Mouse (Mus musculus) heart, embryonic 16.5 days (tissue): ENCODE measurements around the gene Olfr713. TPM values are rescaled to one million over a fixed set of nuclear protein-coding genes. Genes with fewer than 3 reads are reported as not detected.

Experiments used
- ATAC-seq: fragments of 200-750 bp; cut with Nextera tagmentation; replicated peaks from 2 replicates; pipeline ENCODE4 v1.8.0; 2017; ENCODE audit warnings: moderate number of reproducible peaks; ENCODE audit not compliant: insufficient read depth, low FRiP score; ENCODE audit errors: extremely low read depth
- H3K27ac ChIP-seq: fragments of 300-500 bp; sonication (generic); 2 replicates; pipeline ENCODE4 v1.5.1; 2014; ENCODE audit warnings: mild to moderate bottlenecking, low read length, control low read depth, moderate library complexity
- H3K27me3 ChIP-seq: fragments of 300-500 bp; sonication (generic); 2 replicates; pipeline ENCODE4 v1.6.1; 2014; ENCODE audit warnings: low read length, mixed read lengths; ENCODE audit not compliant: control insufficient read depth, insufficient read depth
- H3K36me3 ChIP-seq: fragments of 300-500 bp; sonication (generic); 2 replicates; pipeline ENCODE4 v1.6.1; 2014; ENCODE audit not compliant: control insufficient read depth, insufficient read depth
- H3K4me1 ChIP-seq: fragments of 300-500 bp; sonication (generic); 2 replicates; pipeline ENCODE4 v1.6.1; 2014; ENCODE audit warnings: low read length, mixed read lengths; ENCODE audit not compliant: control insufficient read depth, insufficient read depth
- H3K4me2 ChIP-seq: fragments of 300-500 bp; sonication (generic); 2 replicates; pipeline ENCODE4 v1.6.1; 2014; ENCODE audit warnings: low read depth, mild to moderate bottlenecking, control low read depth, low read length
- H3K4me3 ChIP-seq: fragments of 300-500 bp; sonication (generic); 2 replicates; pipeline ENCODE4 v1.5.1; 2014; ENCODE audit warnings: mild to moderate bottlenecking, control low read depth, low read length
- H3K9ac ChIP-seq: fragments of 300-500 bp; sonication (generic); 2 replicates; pipeline ENCODE4 v1.6.1; 2014; ENCODE audit warnings: low read length, control low read depth
- H3K9me3 ChIP-seq: fragments of 300-500 bp; sonication (generic); replicated peaks from 2 replicates; pipeline ENCODE4 v1.6.1; 2016; ENCODE audit warnings: low read length; ENCODE audit not compliant: control insufficient read depth
- WGBS: fragments of 180-500 bp; shearing (Covaris S2); extraction: QIAGEN DNeasy Blood & Tissue Kit; methylation state at CpG from one replicate; pipeline ENCODE4 v1.1.7; 2014; 5-methylcytosine and 5-hydroxymethylcytosine counted together
- polyA plus RNA-seq: library from polyadenylated mRNA; unstranded; fragments of >200 nt; fragmentation: Nextera tagmentation; extraction: Ambion mirVana; gene quantifications from 2 replicates; pipeline ENCODE4 v1.2.1, GENCODE M21; 2015

The Olfr713 gene
- not detected in 2 replicates for polyA plus RNA-seq

GRCm38 (mm10) chr7:107030874-107031273, at the start of gene Olfr713:
Gene Olfr713, plus strand, starts transcription at chr7:107031174.
- no peaks in the 10 kb centered on the region for H3K36me3 ChIP-seq
- 82% methylated on average over 1 of the region's 1 CpGs for WGBS
- no peak within 1 kb of the TSS for H3K27ac ChIP-seq
- ATAC-seq: no peak
- H3K27me3 ChIP-seq: no peaks in the 10 kb centered on the region
- H3K9ac ChIP-seq: no peak within 1 kb of the TSS
- no peak within 1 kb of the TSS for H3K4me3 ChIP-seq
- no peaks in the 10 kb centered on the region; the same call in 1 of the 2 replicates for H3K9me3 ChIP-seq
- H3K4me1 ChIP-seq: no peaks in the 10 kb centered on the region
- H3K4me2 ChIP-seq: no peak within 1 kb of the TSS

- no peak for ATAC-seq
- Histone ChIP-seq H3K4me1 (no peaks in the 10 kb centered on the region), H3K36me3 (no peaks in the 10 kb centered on the region), H3K27ac (no peak overlapping the region), H3K9ac (no peak overlapping the region), H3K4me3 (no peak overlapping the region), H3K4me2 (no peak overlapping the region), H3K27me3 (no peaks in the 10 kb centered on the region), H3K9me3 (peaks cover 4% of the 10 kb centered on the region; the same call in 1 of the 2 replicates)
- 81% methylated on average over 3 of the region's 3 CpGs for WGBS
Observed at GRCm38 (mm10) chr7:106985236-106985635, 45.7 kb upstream of the Olfr713 start.

GRCm38 (mm10) chr7:107000798-107001197, 30.2 kb upstream of the Olfr713 start:
- H3K4me3 ChIP-seq: no peak overlapping the region
- H3K4me1 ChIP-seq: no peaks in the 10 kb centered on the region
- H3K4me2 ChIP-seq: no peak overlapping the region
- H3K36me3 ChIP-seq: no peaks in the 10 kb centered on the region
- no peak overlapping the region for H3K9ac ChIP-seq
- ATAC-seq: no peak
- H3K27ac ChIP-seq: no peak overlapping the region
- WGBS: 79% methylated on average over 7 of the region's 7 CpGs
- no peaks in the 10 kb centered on the region for H3K9me3 ChIP-seq
- no peaks in the 10 kb centered on the region for H3K27me3 ChIP-seq

- WGBS: 19% methylated on average over 3 of the region's 3 CpGs
- no peaks in the 10 kb centered on the region for H3K27me3 ChIP-seq
- H3K9me3 ChIP-seq: no peaks in the 10 kb centered on the region
- ATAC-seq: no peak
- no peak overlapping the region for H3K4me3 ChIP-seq
- no peak overlapping the region for H3K4me2 ChIP-seq
- H3K27ac ChIP-seq: no peak overlapping the region
- no peak overlapping the region for H3K9ac ChIP-seq
- no peaks in the 10 kb centered on the region for H3K36me3 ChIP-seq
- H3K4me1 ChIP-seq: no peaks in the 10 kb centered on the region
Observed at GRCm38 (mm10) chr7:107004169-107004568, 26.8 kb upstream of the Olfr713 start.

- H3K27me3 ChIP-seq: no peaks in the 10 kb centered on the region
- H3K9me3 ChIP-seq: no peaks in the 10 kb centered on the region
- no peaks in the 10 kb centered on the region for H3K4me1 ChIP-seq
- H3K36me3 ChIP-seq: no peaks in the 10 kb centered on the region
- H3K9ac ChIP-seq: no peak within 1 kb of the TSS
- WGBS: 39% methylated on average over 1 of the region's 1 CpGs
- H3K4me3 ChIP-seq: no peak within 1 kb of the TSS
- H3K27ac ChIP-seq: no peak within 1 kb of the TSS
- H3K4me2 ChIP-seq: no peak within 1 kb of the TSS
- no peak for ATAC-seq
Observed at GRCm38 (mm10) chr7:107005972-107006371, 25.0 kb upstream of the Olfr713 start, which contains the start of gene Olfr2. Gene Olfr2, minus strand, starts transcription at chr7:107006072.

- WGBS: 54% methylated on average over 2 of the region's 2 CpGs
- H3K27ac ChIP-seq: no peak overlapping the region
- no peak for ATAC-seq
Observed at GRCm38 (mm10) chr7:107039934-107040563, 9.1 kb downstream of the Olfr713 start.

GRCm38 (mm10) chr7:107043136-107043535, 12.2 kb downstream of the Olfr713 start:
- H3K4me2 ChIP-seq: no peak overlapping the region
- no peaks in the 10 kb centered on the region for H3K36me3 ChIP-seq
- H3K27ac ChIP-seq: no peak overlapping the region
- H3K4me3 ChIP-seq: no peak overlapping the region
- no peaks in the 10 kb centered on the region for H3K4me1 ChIP-seq
- H3K9ac ChIP-seq: no peak overlapping the region
- H3K27me3 ChIP-seq: no peaks in the 10 kb centered on the region
- ATAC-seq: no peak
- no peaks in the 10 kb centered on the region for H3K9me3 ChIP-seq
- WGBS: 78% methylated on average over 3 of the region's 3 CpGs

More at GRCm38 (mm10) chr7:107039934-107040563, 9.1 kb downstream of the Olfr713 start:
- Histone ChIP-seq H3K9me3 (no peaks in the 10 kb centered on the region), H3K9ac (no peak overlapping the region), H3K27me3 (no peaks in the 10 kb centered on the region), H3K4me1 (no peaks in the 10 kb centered on the region), H3K4me3 (no peak overlapping the region), H3K4me2 (no peak overlapping the region), H3K36me3 (no peaks in the 10 kb centered on the region)

- Histone ChIP-seq H3K9ac (no peak overlapping the region), H3K27me3 (no peaks in the 10 kb centered on the region), H3K27ac (no peak overlapping the region), H3K4me1 (no peaks in the 10 kb centered on the region), H3K4me3 (no peak overlapping the region), H3K9me3 (no peaks in the 10 kb centered on the region), H3K4me2 (no peak overlapping the region), H3K36me3 (no peaks in the 10 kb centered on the region)
- ATAC-seq: no peak
- WGBS: 68% methylated on average over 1 of the region's 1 CpGs
Observed at GRCm38 (mm10) chr7:107044407-107044806, 13.4 kb downstream of the Olfr713 start.

GRCm38 (mm10) chr7:107045833-107046232, 14.9 kb downstream of the Olfr713 start:
- no peak overlapping the region for H3K27ac ChIP-seq
- ATAC-seq: 0 out of 2 replicates have a peak, but pooled peaks have one; percentile 18
- H3K9me3 ChIP-seq: no peaks in the 10 kb centered on the region
- H3K4me3 ChIP-seq: no peak overlapping the region
- WGBS: 1% methylated on average over 5 of the region's 5 CpGs
- no peak overlapping the region for H3K9ac ChIP-seq
- H3K4me2 ChIP-seq: no peak overlapping the region
- H3K36me3 ChIP-seq: no peaks in the 10 kb centered on the region
- H3K4me1 ChIP-seq: no peaks in the 10 kb centered on the region
- H3K27me3 ChIP-seq: no peaks in the 10 kb centered on the region
